Mouse (Mus musculus) stomach, postnatal 0 days (tissue): ENCODE measurements around the gene Ptma.

Source experiments
- CTCF ChIP-seq: IDR thresholded peaks from 2 replicates; pipeline ENCODE4 v1.5.1; 2016; ENCODE audit warnings: antibody characterized with exemption, low read depth, mild to moderate bottlenecking, moderate library complexity
- EP300 ChIP-seq: optimal IDR thresholded peaks from 2 replicates; pipeline ENCODE3; 2016; ENCODE audit warnings: antibody characterized with exemption

- TF ChIP-seq EP300 (no peak), CTCF (no peak)
Observed at GRCm38 (mm10) chr1:86531547-86532321, 5.2 kb downstream of the Ptma start.
